Mouse (Mus musculus) cerebellum, adult 18-20 months (tissue): ENCODE measurements around the gene Calb2.
A peak's percentile ranks its signal among the peaks of the same experiment; 100 is the strongest.

ENCODE experiments used
- DNase-seq, 2 experiments: peaks; one replicate each; pipeline ENCODE4 v3.0.0; 2021

Gene Calb2

GRCm38 (mm10) chr8:110168046-110168445 lies at the start of gene Calb2:
TSS of gene Calb2 (minus strand) at chr8:110168210.
- peak; percentile 85 to 96 for DNase-seq

DNA sequence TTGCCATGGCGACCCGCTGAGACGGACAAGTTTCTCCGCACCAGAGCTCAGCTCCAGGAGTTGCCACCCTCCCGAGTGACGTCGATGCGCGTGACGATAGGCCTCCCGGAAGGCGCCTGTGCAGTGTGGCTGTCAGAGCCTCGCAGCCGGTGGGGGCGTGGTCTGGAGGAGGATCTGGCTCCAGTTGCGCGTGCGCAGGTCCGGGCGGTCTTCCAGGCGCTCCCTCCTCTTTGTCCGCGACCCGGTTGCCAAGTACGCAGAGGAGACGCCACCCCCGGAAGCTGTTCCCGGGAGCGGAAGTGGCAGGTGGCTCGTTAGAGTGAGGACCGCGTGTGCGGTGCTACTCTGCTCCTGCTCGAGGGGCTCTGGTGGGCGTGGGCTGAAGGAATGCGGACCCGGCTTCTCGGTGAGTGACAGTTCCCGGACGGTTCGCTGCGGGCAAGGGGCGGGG lies 49.7 kb upstream of the Calb2 start:
- DNase-seq, result peak; percentile 100

DNA sequence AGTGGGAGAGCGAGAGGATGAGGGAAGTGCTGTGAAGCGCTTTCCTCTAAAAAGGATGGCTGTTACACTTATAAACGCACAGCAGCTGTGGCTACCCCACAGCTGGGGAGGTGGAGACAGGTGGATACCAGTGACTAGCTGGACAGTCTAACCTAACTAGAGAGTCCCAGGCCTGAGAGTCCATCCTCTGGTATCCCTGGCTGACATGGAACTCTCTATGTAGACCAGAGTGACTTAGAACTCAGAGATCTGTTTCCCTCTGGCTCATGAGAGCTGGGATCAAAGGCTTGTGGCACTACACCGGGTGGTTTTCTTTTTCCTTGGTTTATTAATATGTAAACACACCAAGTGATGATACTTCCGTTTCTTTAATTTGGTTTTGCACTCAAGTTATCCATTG lies 49.2 kb upstream of the Calb2 start:
- DNase-seq, result peak in 1 of 2 experiments; percentile 8

DNA sequence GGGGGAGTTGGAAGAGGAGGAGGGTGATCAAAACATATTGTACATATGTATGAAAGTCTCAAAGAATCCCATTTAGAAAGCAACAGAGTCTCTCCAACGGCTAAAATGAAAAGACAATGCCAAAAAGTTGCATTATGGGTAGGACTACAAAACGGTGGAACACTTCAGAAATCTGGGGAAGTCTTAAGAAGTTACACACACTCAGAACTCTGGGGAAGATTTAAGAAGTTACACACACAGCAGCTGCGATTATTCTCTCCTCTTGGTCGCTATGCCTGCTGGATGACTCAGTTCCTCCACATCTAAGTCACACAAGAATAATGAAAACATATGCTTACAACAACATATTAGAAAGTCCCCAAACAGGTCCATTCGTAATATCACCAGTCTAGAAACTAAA lies 48.2 kb upstream of the Calb2 start:
- DNase-seq, result no peak

- DNase-seq, result no peak
Measured at GRCm38 (mm10) chr8:110215365-110215764, 47.4 kb upstream of the Calb2 start, which contains the start of gene Cmtr2. TSS of gene Cmtr2 (plus strand) at chr8:110215665.

GRCm38 (mm10) chr8:110201806-110202205 lies 33.8 kb upstream of the Calb2 start:
- DNase-seq, result peak in 1 of 2 experiments; percentile 30

DNA sequence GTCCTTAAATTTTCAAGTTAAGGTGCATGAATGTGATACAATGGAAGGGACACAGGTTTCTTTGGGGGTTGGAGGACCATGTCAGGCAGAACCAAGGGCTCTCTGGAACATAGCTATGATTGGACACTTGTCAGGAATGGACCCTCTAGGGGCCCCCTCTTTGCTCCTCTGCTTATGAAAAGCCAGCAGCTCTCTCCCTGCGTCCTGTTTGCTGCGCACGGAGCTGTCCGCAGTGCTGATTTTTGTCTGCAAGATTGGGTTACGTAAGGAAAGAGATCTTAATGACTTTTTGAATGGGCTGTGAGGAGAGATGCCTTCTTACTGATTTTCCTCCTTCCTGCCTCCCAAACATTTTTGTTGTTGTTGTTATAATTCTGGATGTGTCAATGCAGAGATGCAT lies 28.7 kb upstream of the Calb2 start:
- DNase-seq, result no peak

GRCm38 (mm10) chr8:110188961-110189750 lies 21.1 kb upstream of the Calb2 start:
- no peak for DNase-seq

GRCm38 (mm10) chr8:110185538-110185937 lies 17.5 kb upstream of the Calb2 start:
- DNase-seq, result no peak

- DNase-seq, result no peak
Measured at GRCm38 (mm10) chr8:110183748-110184147, 15.7 kb upstream of the Calb2 start.

DNA sequence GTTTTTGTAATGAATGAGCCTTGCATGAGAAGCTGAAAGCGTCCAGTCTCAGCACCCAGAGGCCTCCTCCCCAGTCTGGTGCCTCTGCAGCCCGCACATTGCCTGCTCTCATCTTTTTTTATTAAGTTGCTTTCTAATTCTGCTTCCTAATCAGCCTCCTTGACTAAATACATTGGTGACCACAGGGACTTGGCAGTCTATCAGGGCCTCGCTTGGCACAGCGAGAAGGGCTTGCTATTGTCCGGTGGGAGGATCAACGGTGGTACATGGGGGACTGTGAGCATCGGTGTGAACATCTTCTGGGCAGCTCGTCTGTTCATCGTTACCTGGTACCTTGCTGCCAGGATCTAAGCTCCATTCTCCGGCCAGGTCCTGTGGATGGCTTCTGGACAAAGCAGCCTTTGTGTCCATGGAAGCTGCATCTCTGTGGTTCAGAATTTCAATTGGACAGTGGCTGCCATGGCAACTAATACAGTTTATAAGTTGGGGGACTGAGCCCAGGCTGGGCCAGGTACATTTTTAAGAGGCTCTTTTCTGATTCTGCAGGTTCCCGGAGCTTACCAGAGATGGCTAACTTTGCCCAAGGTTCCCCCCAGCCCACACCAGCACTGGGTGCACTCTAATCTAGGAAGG lies 14.8 kb upstream of the Calb2 start:
- peak in 1 of 2 experiments; percentile 27 for DNase-seq

GRCm38 (mm10) chr8:110177359-110178155 lies 9.5 kb upstream of the Calb2 start:
- DNase-seq, result peak; percentile 92 to 94

DNA sequence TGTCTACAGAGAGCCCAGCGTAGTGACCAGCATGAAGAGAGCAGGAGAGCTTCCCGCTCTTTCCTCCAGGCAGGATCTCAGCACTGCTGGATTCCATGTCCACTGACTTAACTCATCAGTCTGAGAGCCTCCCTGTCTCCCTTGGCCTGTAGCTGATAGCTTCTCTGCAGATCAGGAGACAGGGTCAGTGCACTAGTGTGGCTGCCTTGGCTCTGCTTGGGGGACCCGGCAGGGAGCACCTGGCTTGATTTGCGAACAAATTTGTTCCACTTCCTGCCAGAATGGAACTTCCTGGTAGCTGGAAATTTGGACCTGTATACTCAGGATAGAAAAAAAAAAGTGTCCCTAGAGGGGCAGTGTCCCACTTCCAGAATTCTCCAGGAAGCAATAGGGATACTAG lies 6.8 kb upstream of the Calb2 start:
- DNase-seq, result peak; percentile 73 to 83

GRCm38 (mm10) chr8:110172161-110172560 lies 4.2 kb upstream of the Calb2 start:
- DNase-seq, result peak; percentile 48 to 54

- no peak for DNase-seq
Measured at GRCm38 (mm10) chr8:110166270-110166669, 1.7 kb downstream of the Calb2 start.

GRCm38 (mm10) chr8:110162007-110162406 lies 6.0 kb downstream of the Calb2 start:
- peak; percentile 89 to 94 for DNase-seq

- DNase-seq, result no peak
Measured at GRCm38 (mm10) chr8:110152951-110153350, 15.1 kb downstream of the Calb2 start.

GRCm38 (mm10) chr8:110145538-110145937 lies 22.5 kb downstream of the Calb2 start:
- DNase-seq, result peak; percentile 69 to 80

DNA sequence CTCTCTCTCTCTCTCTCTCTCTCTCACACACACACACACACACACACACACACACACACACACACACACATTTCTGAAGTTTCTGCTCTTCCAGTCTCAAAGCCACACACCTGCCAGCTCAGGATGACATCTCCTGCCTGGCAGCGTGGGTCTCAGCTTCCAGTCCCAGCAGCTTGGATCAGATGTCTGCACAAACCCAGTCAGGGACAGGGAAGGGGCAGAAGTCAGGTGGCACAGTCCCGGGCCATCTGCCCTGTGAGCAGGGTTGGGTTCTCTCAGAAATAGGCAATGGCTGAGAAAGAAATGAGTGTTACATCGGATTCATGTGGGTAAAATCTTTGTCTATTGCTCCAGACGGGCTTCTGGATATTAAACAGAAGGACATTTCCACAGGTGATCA lies 27.2 kb downstream of the Calb2 start:
- peak; percentile 40 to 50 for DNase-seq

- no peak for DNase-seq
Measured at GRCm38 (mm10) chr8:110140156-110140555, 27.9 kb downstream of the Calb2 start.

DNA sequence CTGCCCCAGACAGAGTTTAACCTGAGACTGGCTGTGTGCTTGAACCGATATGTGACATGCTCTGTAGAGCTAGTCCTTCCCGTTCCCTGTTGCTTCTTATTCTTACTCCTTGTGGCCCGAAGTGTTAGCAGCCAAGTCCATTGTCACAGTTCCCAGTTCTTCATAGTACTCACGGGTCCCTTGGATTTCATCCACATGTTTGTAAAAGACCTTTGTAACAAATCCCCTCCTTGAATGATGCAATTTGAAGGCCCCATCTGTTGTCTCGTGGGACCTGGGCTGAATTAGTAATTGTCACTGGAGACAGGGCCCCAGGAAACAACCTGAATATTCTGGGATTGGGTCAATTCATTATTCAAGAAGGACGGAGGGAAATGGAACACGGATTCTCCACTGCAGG lies 32.5 kb downstream of the Calb2 start:
- DNase-seq, result no peak

- DNase-seq, result no peak
Measured at GRCm38 (mm10) chr8:110134236-110134635, 33.8 kb downstream of the Calb2 start.

GRCm38 (mm10) chr8:110130537-110130936 lies 37.5 kb downstream of the Calb2 start:
- DNase-seq, result peak; percentile 87 to 89
